Mouse (Mus musculus) erythroblast, adult 5-6 weeks (primary cell): ENCODE data around the gene Rplp0. TPM values are rescaled to one million over a fixed set of nuclear protein-coding genes. Genes with fewer than 3 reads are reported as not detected.

Experiments
- ATAC-seq: replicated peaks from 2 replicates; pipeline ENCODE4 v1.8.0; 2016; ENCODE audit warnings: moderate number of reproducible peaks, mild to moderate bottlenecking, moderate TSS enrichment, inconsistent platforms; ENCODE audit not compliant: poor library complexity, low FRiP score, severe bottlenecking
- total RNA-seq, 2 experiments: library from RNA; stranded (forward) in 1 of 2; stranded (reverse) in 1 of 2; fragments of 150-400 nt in 1 of 2; fragments of 200-764, 138-1000 nt in 1 of 2; gene quantifications; 2 replicates each; pipeline versions ENCODE4 v1.2.3 to v1.2.4; 2015 to 2017; ENCODE audit warnings: low replicate concordance in 2 of 2

Rplp0 gene
- total RNA-seq, 2 experiments from 2014 or later = 339 to 822 TPM

DNA sequence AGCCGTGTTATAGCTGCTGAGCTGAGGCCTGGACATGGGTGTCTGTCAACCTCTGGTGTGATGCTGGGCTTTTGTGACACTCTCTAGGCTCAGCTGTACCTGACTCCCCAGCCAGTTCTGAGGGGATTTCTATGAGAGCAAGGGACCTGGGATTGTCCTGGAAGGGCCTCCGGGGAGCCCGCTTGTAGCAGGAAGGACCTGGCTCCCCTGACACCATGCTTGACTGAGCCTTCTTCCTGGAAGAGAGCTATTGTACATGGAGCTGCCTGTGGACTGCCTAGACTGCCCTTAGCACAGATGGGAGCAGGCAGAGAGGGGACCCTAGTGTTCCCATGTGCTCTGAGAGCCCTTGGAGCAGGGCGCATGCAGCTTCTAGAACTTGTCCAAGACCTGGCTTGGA is 33.9 kb upstream of the Rplp0 start:
- no peak for ATAC-seq

DNA sequence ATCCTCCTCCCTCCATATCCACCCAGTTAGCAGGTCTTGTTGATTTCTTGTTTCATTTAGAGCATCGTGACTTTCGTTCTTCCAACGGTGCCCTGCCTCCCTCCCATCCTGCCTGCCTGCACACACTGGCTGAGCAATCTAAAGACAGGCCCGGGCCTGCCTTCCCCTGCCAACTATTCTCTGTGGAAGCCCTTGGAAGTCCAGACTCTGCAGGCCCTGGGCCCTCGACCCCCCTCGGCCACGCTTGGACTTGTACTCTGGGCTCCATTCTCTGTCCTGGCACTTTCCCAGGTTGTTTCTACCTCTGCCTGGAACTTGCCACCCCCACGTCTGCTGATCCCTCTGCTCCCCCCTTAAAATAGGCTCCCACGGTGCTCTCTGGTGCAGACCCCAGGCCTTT is 33.3 kb upstream of the Rplp0 start:
- ATAC-seq = no peak

DNA sequence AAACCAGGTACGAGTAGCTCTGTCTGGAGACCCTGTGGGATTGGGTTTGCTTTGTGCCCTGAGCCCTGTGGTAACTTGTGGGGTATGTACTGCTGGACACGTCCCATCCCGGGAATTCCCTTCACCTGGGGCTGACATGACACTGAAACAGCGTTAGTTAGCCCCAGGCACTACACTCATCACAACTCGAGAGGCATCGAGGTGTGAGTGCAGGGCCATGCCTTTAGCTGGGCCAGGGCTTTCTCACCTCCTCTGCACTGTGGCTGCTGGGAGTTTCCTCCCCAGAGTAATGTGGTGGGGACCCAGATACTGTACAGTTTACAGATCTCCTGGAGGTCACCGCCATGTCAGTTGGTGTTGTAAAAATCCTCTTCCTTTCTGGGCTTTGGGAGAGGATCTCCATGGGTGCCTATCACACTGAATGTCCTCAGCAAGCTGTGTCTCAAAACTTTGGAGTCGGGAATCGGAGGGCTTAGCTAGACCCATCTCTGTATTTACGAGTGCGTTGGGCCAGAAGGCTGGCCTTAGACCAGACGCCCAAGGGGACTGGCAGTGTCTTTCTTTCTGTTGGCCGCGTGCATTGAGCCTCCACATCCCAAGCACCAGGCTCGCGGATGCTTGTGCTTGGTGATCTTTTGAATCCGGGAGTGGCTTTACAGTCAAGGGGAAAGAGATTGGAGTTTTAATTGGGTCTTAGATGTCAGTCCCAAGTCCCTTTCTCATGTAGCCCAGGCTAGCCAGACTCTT is 32.6 kb upstream of the Rplp0 start:
- ATAC-seq = no peak

DNA sequence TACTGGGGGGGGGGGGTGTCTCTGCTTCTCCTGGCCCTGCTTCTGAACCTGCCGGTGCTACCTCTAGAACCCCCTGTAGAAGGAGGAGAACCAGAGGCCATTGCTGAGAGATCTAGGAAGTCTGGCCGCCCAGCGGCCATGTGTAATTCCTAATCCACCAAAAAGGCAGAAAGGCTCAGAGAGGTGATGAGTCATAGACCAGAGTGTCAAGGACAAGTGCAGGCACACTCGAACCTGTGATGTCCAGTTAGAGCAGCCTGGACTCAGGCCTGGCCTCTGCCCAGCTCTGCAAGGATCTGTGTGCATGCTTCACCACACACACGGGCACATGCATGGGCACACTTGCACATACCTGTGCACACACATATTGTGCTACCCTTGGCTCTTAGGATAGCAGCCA is 31.1 kb upstream of the Rplp0 start:
- no peak for ATAC-seq

DNA sequence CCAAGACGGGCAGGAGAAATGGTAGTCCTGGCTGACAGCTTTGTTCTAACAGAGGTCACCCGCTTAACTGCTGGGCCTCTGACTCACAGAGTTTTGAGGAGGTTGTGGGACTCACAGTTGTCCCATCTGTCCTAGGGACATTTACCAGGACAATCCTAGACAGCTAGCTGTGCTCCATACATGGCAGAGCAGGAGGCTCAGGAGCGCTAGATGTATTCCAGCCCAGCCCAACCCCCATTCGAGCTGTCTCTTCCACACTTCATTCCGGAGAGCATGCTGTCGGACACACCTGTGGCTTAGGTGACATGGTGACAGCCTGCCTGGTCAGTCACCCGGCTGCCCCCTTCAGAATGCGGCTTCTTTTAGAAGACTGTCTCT is 29.9 kb upstream of the Rplp0 start:
- ATAC-seq = no peak

DNA sequence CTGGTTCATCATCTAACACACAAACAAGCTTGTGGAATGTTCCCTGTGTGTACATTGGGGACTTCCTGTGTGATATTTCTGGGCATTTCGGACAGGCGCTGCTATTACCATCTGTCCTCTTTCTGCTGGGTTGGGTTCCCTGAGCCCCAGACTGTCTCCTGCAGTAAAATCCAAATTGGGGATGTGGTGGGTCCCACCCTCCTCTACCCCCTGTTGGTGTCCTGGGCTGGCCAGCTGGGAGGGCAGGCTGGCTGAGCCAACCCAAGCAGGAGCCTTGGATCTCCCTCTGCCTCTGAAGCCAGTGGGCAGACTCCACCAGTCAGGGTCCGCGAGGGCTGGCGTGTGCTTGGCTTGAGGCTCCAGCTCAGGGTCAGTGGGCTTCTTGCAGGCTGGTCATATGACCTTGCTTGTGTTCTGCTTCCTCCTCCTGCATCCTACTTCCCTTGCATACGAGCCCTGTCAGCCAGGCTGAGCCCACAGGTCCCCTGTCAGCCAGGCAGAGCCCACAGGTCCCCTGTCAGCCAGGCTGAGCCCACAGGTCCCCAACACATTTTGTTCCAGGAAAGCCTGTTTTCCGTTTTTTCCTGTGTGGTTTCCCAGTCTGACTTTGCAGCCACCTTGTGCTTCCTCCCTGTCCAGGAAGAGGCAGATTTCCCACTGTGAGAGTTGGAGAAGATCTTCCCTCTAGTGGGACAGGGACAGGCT is 29.4 kb upstream of the Rplp0 start:
- ATAC-seq = no peak

DNA sequence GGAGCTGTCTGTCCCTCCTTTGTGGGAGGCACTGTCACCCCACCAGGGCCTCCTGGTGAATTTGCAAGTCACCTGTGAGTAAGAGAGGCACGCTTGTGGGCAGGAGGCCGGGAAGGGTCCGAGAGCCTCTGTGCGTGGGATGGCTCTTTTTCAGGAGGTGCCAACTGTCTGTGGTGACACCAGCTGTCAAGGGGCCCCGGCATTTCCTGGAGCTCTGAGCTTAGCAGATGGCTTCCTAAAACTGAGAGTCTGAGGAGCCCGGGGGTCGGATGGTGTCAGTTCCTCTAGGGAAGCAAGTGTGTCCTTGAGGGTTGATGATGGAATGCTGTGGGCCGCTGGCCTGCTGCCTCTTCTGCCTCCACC is 28.8 kb upstream of the Rplp0 start:
- no peak for ATAC-seq

DNA sequence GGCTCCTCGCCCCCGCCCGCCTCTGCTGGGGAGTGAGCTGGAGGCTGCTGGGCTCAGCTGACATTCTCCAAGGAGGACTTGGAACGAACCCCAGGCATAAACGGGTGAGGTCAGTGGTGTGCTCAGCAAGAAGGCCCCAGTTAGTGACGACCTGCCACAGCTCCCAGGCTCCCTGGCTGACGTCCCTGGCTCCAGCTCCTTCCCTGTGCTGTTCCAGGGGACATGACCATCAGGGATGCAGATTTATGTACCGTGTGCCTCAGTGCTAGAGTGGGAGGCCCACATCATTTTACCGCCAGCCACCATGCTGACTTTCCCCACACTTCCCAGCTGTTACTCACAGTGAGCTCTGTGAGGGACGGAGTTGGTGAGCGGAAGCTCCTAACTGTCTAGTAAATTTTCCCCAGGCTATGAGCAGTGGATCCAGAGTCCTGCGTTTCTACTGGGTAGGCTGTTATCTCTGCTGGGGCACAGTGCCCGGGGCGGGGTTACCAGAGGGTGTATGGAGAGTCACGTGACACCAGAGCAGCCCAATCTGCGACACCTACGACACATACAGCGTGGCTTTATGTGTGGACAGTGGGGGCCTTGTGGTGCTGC is 27.5 kb upstream of the Rplp0 start:
- peak; percentile 90 for ATAC-seq

DNA sequence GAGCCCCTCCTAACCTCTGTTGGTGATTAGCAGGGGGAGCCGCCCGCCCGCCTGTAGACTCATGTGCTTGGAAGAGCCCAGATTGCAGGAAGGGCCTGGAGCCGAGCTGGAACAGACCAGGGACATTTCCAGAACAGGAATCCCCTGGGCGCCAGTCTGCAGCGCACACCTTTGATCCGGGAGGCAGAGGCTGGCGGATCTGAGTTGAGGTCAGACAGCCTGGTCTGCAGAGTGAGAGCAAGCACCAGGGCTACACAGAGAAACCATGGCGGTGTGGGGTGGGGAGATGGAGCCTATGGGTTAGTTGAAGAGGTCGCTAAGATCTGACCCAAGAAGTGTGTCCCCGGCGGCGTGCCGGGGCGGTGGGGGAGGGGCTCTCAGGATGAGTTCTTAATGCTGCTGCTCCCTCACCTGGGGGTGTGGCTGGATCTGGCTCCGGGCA is 25.0 kb upstream of the Rplp0 start:
- no peak for ATAC-seq

DNA sequence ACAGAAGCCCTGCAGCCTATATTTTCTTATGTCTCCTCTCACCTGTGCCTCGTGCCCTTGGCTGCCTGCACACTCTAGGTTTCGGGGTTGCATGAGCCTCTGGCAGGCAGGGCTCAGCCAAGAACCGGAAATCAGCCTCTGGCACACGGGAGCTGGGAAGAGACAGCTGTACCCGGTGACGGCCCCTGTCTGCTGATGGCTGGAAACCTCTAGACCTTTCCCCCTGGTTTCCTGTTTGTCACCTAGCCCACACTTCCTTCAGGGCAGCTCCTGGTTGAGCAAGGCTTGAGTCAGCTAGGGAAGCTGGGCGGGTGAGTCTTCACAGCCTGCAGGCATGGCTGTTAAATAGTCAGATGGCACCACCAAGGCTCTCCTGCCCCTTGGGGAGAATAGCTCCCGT is 24.4 kb upstream of the Rplp0 start:
- ATAC-seq = no peak

DNA sequence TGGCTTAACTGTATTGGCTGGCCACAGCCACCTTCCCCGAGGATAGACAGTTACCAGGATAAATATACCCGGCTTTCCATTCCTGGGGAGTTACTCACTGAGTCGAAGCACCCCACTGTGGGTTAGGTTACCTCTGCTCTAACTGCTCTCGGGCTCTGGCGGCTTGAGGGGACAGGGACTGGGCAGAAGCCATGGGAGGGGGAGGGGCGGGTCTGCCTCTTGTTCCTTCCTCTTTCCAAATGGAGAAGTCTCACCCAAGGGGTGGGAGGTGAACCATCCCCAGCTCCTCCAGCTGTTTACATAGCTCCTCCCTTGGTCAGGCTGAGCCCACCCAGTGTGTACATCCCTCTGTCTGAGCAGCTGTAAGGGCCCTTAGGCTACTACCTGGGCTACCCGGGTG is 23.6 kb upstream of the Rplp0 start:
- ATAC-seq = no peak

DNA sequence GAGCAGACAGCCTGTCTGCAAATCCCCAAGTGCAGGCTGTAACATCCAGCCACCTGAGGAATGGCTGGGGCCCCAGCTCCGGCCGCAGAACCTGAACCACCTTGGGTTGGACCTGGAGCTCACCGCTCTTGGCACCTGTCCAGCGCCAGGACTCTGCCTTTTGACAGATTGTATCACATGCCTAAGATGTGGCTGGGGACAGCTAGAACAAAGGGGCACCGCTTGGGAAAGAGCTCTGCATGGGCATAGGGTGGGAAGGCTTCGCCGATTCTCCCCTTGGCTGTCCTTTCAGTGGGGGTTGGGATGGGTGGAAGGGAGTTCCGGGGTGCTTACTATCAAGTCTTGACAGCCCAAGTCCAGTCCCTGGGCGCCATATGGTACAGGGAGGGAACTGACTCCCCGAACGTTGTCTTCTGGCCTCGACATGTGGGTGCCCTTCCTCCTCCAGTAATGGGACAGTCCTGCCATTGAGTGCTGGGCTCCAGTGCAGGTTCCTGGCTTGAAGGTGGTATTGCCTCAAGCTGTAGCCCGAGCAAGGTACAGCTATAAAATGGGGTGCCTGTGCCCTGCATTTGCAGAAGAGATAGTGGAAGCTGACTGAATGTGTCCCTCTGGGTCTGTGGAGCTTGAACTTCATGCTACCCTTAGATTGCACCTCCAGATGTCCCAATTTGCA is 21.1 kb upstream of the Rplp0 start:
- peak; percentile 12; the same call in 1 of the 2 replicates for ATAC-seq

DNA sequence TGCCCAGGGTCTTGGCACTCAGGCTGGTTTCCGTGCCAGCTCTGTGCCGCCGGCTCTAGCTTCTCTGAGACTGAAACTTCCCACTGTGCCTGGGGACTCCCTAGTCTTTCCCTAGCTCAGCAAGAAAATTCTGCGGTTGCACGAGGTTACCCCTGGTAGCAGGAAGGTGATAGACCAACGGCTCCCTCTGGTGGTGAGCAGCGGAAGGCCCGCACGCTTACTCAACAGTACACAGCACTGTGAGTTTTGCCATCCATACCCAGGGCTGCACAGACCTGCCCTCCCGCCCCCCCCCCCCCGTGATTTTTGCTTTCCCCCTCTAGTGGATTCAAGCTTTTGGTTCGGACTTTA is 20.6 kb upstream of the Rplp0 start:
- ATAC-seq = peak; percentile 70

DNA sequence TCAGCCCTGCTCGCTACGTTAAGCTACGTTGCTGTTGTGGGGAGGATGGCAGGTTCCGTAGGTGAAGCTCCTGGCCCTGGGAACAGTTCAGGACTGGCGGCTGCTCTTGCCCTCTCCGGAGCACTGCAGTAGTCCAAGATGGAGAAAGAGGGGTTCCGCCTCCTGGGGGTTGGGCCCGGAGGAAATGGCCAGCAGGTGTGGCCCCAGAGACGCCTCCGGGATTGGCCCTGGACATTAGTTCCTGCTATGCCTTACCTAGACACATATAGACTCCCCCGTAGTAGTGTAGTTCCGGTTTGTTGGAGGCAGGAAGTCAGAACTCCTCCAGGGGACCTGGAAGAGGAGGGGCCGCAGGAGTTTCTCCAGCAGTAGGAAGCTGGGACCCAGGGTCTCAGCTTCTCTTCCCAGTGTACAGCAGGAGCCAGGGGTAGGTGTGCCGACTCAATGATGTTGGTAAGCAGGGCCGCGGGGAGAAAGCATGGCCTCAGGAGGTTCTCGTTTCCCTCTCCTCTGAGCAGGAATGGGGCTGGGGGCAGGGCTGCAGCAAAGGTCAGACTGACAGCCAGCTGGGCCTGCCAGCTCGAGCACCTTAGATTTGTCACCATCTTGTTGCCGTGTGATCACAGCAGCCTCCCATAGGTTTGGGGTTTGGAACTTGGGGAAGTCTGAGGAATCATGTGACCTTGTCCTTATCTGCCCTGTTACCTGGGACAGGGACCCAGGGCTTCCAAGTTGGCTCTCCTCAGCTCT is 16.5 kb upstream of the Rplp0 start:
- ATAC-seq = no peak

DNA sequence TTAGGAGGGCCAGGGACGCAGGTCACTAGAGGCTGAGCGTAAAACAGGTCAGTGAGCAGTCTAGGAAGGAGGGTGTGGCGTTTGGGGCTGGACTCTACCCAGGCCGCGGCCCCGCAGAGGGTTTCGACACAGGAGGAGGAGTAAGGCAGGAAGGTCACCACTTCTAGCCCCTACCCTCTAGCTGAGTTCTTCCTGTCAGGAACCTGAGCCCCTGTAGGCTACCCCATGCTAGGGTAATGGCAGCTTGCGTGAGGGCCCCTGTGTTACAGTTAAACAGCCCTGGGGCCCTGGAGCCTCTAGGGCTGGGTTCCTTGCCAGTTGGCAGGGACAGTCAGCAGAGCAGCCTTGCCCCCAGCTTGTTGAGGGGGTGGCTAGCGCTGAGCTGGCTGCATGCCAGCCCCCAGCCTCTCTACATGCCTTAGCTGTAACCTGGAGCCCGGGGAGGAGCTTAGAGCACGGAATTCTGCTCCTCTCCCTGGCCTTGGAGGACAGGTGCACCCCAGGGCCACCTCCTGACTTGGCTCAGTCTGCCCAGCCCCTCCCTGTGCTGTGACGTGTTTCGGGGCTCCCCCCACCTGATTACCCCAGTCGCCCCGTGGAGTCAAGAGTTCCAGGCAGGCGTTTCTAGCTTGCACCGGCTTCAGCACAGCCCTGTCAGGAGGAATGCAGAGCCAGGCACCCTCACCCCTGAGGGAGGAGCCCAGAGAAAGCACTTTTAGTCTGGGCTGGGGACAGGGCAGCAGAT is 15.6 kb upstream of the Rplp0 start:
- peak; percentile 23; the same call in 1 of the 2 replicates for ATAC-seq

DNA sequence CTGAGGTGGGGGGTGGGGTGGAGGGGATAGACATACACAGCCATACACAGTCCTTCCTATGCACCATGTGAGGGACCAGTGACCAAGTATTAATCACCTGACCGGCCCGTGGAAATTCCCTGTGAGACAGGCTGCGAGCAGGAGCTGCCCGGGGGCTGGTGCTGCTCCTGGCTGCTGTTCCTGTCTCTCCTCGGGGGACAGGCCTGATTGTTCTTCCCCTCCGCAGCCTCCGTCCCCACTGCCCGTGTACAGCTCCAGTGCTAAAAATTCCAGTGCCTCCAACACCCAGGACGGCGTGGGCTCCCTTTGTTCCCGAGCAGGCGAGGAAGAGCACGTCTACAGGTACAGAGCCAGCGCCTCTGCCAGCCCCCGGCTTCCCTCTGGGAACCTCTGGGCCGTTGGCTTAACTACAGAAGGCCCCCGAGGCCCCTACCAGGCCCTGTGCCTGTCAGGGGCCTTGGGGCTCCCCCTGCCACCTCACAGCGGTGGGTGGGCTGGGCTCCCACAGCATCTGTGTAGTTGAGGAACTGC is 14.5 kb upstream of the Rplp0 start:
- ATAC-seq = no peak

DNA sequence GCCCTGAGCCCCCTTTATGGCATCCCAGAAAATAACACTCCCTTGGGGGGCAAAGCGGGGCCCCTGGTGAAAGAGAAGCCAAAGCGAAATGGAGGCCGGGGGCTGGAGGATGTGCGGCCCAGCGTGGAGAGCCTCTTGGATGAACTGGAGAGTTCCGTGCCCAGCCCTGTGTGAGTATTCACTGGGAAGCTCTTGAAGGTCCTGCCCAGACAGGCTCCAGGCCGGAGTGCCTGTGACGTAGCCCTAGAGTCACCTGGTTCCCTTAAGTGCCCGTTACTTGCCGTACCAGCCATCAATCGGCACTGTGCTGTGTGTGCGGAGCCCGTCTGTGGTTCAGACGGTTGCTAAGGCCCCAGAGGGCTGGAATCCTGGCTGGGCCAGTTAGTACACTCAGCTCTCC is 13.6 kb upstream of the Rplp0 start:
- no peak for ATAC-seq

DNA sequence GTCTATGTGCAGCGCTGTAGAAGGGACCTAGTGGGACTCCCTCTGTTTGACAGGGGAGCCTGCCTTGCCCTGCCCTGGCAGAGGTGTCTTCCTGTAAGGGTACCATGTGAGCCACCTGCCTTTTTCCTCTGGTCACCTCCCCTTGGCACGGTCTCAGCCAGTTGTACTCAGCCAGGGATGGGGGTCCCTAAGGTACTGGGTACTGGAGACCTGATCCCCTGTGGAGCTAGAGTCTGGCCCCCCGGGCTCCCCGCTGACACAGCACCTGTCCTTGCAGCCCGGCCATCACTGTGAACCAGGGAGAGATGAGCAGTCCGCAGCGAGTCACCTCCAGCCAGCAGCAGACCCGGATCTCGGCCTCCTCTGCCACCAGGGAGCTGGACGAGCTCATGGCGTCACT is 12.7 kb upstream of the Rplp0 start:
- ATAC-seq = no peak

DNA sequence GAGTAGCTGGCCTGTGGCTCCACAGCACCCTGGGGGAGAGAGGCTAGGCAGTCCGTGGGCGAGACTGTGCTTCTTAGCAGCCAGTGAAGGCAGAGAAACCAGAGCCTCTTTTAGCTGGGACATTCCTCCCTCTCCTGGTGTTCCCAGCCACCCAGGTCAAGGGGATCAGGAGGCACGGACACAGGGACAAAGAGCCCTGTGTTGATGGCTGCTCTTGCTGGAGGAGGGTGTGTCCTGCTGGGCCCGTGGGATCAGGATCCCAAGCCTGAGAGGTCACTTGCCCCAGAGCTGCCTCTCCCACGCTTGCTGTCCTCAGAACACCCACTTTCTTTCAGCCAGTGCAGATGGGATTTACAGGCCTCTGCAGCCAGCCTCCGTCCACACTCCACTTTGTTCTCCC is 12.3 kb upstream of the Rplp0 start:
- no peak for ATAC-seq
